Mouse (Mus musculus) liver, embryonic 14.5 days (tissue): Measurements from ENCODE around the gene Stat5b. TPM values are rescaled to one million over a fixed set of nuclear protein-coding genes. Genes with fewer than 3 reads are reported as not detected.

Experiments
- ATAC-seq: fragments of 200-750 bp; cut with Nextera tagmentation; 2 replicates; pipeline ENCODE4 v1.8.0; 2017; ENCODE audit warnings: moderate number of reproducible peaks, mild to moderate bottlenecking, moderate library complexity; ENCODE audit not compliant: insufficient read depth
- DNase-seq, 3 experiments: peaks; one replicate each; pipeline ENCODE4 v3.0.0-alpha.2; 2012 to 2013; ENCODE audit warnings: low read depth in 3 of 3, low spot score in 3 of 3
- H3K27ac ChIP-seq: fragments of 300-500 bp; sonication (generic); 2 replicates; pipeline ENCODE4 v1.5.1; 2014; ENCODE audit warnings: moderate library complexity, mild to moderate bottlenecking, control low read depth, inconsistent platforms
- H3K27me3 ChIP-seq: fragments of 300-500 bp; sonication (generic); 2 replicates; pipeline ENCODE4 v1.6.1; 2014; ENCODE audit warnings: mild to moderate bottlenecking, low read length, moderate library complexity; ENCODE audit not compliant: control insufficient read depth, insufficient read depth
- H3K36me3 ChIP-seq: fragments of 300-500 bp; sonication (generic); replicated peaks from 2 replicates; pipeline ENCODE4 v1.6.1; 2014; ENCODE audit warnings: low read depth; ENCODE audit not compliant: control insufficient read depth, insufficient read depth
- H3K4me1 ChIP-seq, 2 experiments: fragments of 200-500 bp in 1 of 2; fragments of 300-500 bp in 1 of 2; sonication (generic) in 1 of 2; replicated peaks; 2 replicates each; pipeline ENCODE4 v1.6.1; 2012 to 2014; ENCODE audit warnings: antibody characterized with exemption in 1 of 2, inconsistent platforms in 1 of 2, low read length in 1 of 2; ENCODE audit not compliant: control insufficient read depth in 2 of 2, insufficient read depth in 2 of 2
- H3K4me2 ChIP-seq: fragments of 300-500 bp; sonication (generic); 2 replicates; pipeline ENCODE4 v1.6.1; 2014; ENCODE audit warnings: low read depth, mild to moderate bottlenecking, control low read depth, moderate library complexity
- H3K4me3 ChIP-seq, 2 experiments: fragments of 200-500 bp in 1 of 2; fragments of 300-500 bp in 1 of 2; sonication (generic) in 1 of 2; 2 replicates each; pipeline ENCODE4 v1.5.1; 2012 to 2014; ENCODE audit warnings: low read depth in 2 of 2, low read length in 2 of 2, mild to moderate bottlenecking in 2 of 2, control low read depth in 1 of 2, inconsistent platforms in 1 of 2, moderate library complexity in 1 of 2; ENCODE audit not compliant: insufficient read depth in 1 of 2
- H3K9ac ChIP-seq: fragments of 300-500 bp; sonication (generic); replicated peaks from 2 replicates; pipeline ENCODE4 v1.6.1; 2014; ENCODE audit warnings: mild to moderate bottlenecking, control low read depth, moderate library complexity
- H3K9me3 ChIP-seq: fragments of 300-500 bp; sonication (generic); 2 replicates; pipeline ENCODE4 v1.6.1; 2016; ENCODE audit warnings: low read length, mixed read lengths; ENCODE audit not compliant: control insufficient read depth
- CTCF ChIP-seq: IDR thresholded peaks from 2 replicates; pipeline ENCODE4 v1.5.1; 2016; ENCODE audit warnings: antibody characterized with exemption, low read depth, control low read depth
- EP300 ChIP-seq: IDR thresholded peaks from 2 replicates; pipeline ENCODE4 v1.6.1; 2016; ENCODE audit warnings: antibody characterized with exemption, low read depth
- WGBS: fragments of 180-500 bp; shearing (Covaris S2); extraction: QIAGEN DNeasy Blood & Tissue Kit; methylation state at CpG from one replicate; pipeline ENCODE4 v1.1.7; 2014; ENCODE audit not compliant: insufficient replicate concordance; 5-methylcytosine and 5-hydroxymethylcytosine counted together
- polyA plus RNA-seq, 2 experiments: library from polyadenylated mRNA; depleted of rRNA in 1 of 2; stranded (reverse) in 1 of 2; unstranded in 1 of 2; fragments of >200 nt; fragmentation: Nextera tagmentation in 1 of 2; extraction: Ambion mirVana in 1 of 2; gene quantifications; 2 replicates each; pipeline versions ENCODE4 v1.2.1 to v1.2.3; 2012 to 2014

The Stat5b gene
- polyA plus RNA-seq, 2 experiments = 12.4 to 16.4 TPM

DNA sequence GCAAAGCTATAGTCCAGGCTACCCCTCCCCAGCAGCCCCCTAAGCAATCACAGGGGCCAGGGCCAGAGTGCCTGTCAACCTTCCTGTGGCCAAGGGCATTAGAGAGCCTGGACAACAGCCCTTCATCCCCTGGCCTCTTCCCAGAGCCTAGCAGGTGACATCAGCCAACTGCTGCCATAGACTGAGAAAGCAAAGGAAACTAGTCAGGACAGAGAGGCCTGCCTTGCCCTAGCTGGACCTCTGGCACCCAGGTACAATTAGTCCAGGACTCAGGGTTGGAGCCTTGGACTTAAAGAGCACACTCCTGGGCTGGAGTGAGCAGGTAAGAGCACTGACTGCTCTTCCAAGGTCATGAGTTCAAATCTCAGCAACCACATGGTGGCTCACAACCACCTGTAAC, 34.9 kb upstream of the Stat5b start:
- no peak for DNase-seq
- H3K9me3 ChIP-seq = no peaks in the 10 kb centered on the region
- H3K4me1 ChIP-seq = peaks cover 38 to 54% of the 10 kb centered on the region in 2 experiments
- peaks cover 6% of the 10 kb centered on the region for H3K36me3 ChIP-seq
- H3K4me3 ChIP-seq = no peak overlapping the region
- H3K9ac ChIP-seq = no peak overlapping the region; the same call in 1 of the 2 replicates
- no peak for ATAC-seq
- H3K4me2 ChIP-seq = peak overlapping the region; percentile 41; the same call in 1 of the 2 replicates
- H3K27me3 ChIP-seq = no peaks in the 10 kb centered on the region
- TF ChIP-seq CTCF = no peak
- no peak for TF ChIP-seq EP300
- peak overlapping the region; percentile 75 for H3K27ac ChIP-seq

DNA sequence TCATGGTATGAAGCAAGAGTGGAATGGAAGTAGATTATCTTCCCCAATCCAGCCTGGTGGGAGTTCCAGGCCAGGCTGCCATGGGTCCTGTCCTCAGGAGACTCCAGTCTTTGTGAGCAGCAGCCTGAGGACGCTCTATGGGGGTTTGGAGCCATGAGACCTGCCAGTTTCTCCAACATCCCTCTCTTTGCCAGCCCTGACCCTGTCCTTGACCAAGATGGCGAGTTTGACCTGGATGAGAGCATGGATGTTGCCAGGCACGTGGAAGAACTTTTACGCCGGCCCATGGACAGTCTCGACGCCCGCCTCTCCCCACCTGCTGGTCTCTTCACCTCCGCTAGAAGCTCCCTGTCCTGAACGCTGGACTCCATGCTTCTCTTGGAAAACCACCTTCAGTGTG, 33.1 kb upstream of the Stat5b start:
- TF ChIP-seq EP300 (no peak), CTCF (no peak)
- Histone ChIP-seq H3K4me3 (no peak overlapping the region), H3K27me3 (no peaks in the 10 kb centered on the region), H3K36me3 (no peaks in the 10 kb centered on the region; the same call in none of the 2 replicates), H3K27ac (no peak overlapping the region), H3K4me1 (peaks cover 36 to 57% of the 10 kb centered on the region in 2 experiments), H3K9ac (no peak overlapping the region), H3K9me3 (no peaks in the 10 kb centered on the region), H3K4me2 (no peak overlapping the region)
- DNase-seq (no peak), ATAC-seq (no peak)
- 88% methylated on average over 10 of the region's 10 CpGs for WGBS

DNA sequence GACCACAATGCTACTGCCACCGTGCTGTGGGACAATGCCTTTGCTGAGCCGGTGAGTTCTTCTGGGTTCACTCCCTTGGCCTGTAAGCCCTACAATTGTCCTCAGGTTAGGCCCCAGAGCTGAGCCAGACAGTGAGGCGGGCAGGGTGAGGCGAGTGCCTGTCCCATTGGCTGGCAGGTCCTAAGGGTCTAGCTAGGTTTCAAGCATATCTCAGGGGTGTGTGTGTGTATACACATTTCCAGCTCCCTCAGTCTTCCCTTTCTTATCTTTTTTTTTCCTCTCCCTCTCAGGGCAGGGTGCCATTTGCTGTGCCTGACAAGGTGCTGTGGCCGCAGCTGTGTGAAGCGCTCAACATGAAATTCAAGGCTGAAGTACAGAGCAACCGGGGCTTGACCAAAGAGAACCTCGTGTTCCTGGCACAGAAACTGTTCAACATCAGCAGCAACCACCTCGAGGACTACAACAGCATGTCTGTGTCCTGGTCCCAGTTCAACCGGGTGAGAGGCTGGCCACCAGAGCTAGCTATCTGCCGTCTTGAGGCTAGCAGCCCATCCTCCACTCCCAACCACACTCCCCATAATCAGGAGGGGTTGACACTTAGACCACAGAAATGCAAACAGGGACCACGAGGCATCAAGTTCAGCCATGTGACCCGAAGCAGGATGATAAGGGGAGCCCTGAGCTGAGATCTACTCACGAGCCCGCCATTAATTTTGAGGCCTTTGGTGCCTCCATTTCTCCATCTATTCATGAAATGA, 29.0 kb upstream of the Stat5b start:
- no peak overlapping the region; the same call in 1 of the 2 replicates for H3K27ac ChIP-seq
- H3K9me3 ChIP-seq = no peaks in the 10 kb centered on the region
- no peaks in the 10 kb centered on the region for H3K27me3 ChIP-seq
- no peak for TF ChIP-seq EP300
- TF ChIP-seq CTCF = no peak
- H3K4me2 ChIP-seq = no peak overlapping the region
- no peak overlapping the region; the same call in 1 of the 2 replicates for H3K9ac ChIP-seq
- no peaks in the 10 kb centered on the region; the same call in none of the 2 replicates for H3K36me3 ChIP-seq
- ATAC-seq = peak; percentile 72
- no peak overlapping the region for H3K4me3 ChIP-seq
- no peak for DNase-seq
- 30% methylated on average over 15 of the region's 15 CpGs for WGBS
- H3K4me1 ChIP-seq = peaks cover 4 to 19% of the 10 kb centered on the region in 2 experiments

DNA sequence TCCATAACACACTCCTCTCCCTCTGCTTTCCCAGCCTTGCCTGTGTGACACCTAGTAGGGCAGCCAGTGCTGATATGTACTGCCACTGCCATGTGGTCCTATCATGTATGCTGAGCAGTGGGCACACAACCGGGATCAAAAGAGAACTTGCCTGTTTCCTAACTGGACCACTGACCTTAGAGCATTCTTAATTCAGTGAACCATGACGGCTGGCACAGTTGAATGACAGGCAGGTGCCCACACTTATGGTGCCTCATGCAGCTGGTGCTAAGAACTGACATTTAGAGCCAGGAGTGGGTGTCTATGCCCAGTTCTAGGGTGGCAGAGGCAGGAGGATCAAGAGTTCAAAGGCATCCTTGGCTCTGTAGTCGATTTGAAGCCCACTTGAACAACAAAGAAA, 25.2 kb upstream of the Stat5b start:
- WGBS = 76% methylated on average over 3 of the region's 3 CpGs
- no peak overlapping the region for H3K27ac ChIP-seq
- ATAC-seq = no peak
- DNase-seq = no peak
- no peak overlapping the region for H3K4me2 ChIP-seq
- H3K9me3 ChIP-seq = no peaks in the 10 kb centered on the region
- no peak overlapping the region for H3K4me3 ChIP-seq
- peaks cover 3% of the 10 kb centered on the region for H3K36me3 ChIP-seq
- H3K27me3 ChIP-seq = no peaks in the 10 kb centered on the region
- TF ChIP-seq EP300 = no peak
- TF ChIP-seq CTCF = no peak
- peaks cover 4 to 13% of the 10 kb centered on the region in 2 experiments for H3K4me1 ChIP-seq
- no peak overlapping the region for H3K9ac ChIP-seq

DNA sequence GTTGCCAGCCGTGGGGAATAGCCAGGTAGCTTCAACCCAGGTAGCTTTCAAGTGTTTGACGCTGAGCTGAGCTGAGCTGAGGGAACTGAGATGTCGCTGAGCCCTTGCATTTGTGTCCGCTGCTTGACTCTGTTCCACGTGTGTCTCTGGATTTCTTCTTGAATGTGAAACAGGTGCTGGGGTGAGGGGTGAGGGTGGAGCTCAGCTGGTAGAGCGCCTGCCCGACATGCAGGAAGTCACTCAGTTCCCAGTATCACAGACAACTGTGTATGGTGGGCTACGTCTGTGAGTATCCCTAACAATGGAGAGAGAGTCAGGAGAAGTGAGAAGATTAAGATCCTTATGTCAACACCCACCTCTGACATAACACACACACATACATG, 20.4 kb upstream of the Stat5b start:
- Histone ChIP-seq H3K4me3 (no peak overlapping the region), H3K4me2 (no peak overlapping the region), H3K9ac (no peak overlapping the region; the same call in 1 of the 2 replicates), H3K9me3 (no peaks in the 10 kb centered on the region), H3K4me1 (no peaks in the 10 kb centered on the region), H3K27me3 (no peaks in the 10 kb centered on the region), H3K27ac (no peak overlapping the region), H3K36me3 (peaks cover 3% of the 10 kb centered on the region; the same call in 1 of the 2 replicates)
- no peak for TF ChIP-seq EP300
- no peak for TF ChIP-seq CTCF
- no peak for DNase-seq
- 79% methylated on average over 8 of the region's 8 CpGs for WGBS
- no peak for ATAC-seq
